Mouse (Mus musculus): ENCODE measurements around the gene 2700081O15Rik. TPM values are rescaled to one million over a fixed set of nuclear protein-coding genes. Genes with fewer than 3 reads are reported as not detected.
A peak's percentile ranks its signal among the peaks of the same experiment; 100 is the strongest.
"Not testable (repeated sequence)": the region's sequence is repeated elsewhere in the genome, so short reads cannot be mapped to it uniquely, and the experiment has no call there.

The 2700081O15Rik gene
- polyA plus RNA-seq (2012; rRNA removed), result 162 and 167 TPM in 2 replicates

- TF ChIP-seq CTCF (IDR thresholded peaks at IDR 0.05; ENCODE audit: borderline replicate concordance, extremely low read depth, insufficient read depth, insufficient read length), result no peak
- TF ChIP-seq POLR2A (IDR thresholded peaks at IDR 0.05; ENCODE audit: borderline replicate concordance, extremely low read depth, insufficient read depth, insufficient read length, poor library complexity, severe bottlenecking), result peak; percentile 65
- peak; percentile 92 for DNase-seq (ENCODE audit: low read depth)
Measured at GRCm38 (mm10) chr19:7416834-7417735, at the start of gene 2700081O15Rik. Gene 2700081O15Rik, plus strand, starts transcription at chr19:7417625.

- not testable (repeated sequence) for DNase-seq (ENCODE audit: low read depth)
Measured at GRCm38 (mm10) chr19:7369469-7369868, 48.0 kb upstream of the 2700081O15Rik start.

- no peak for TF ChIP-seq CTCF (IDR thresholded peaks at IDR 0.05; ENCODE audit: borderline replicate concordance, extremely low read depth, insufficient read depth, insufficient read length)
- no peak for TF ChIP-seq POLR2A (IDR thresholded peaks at IDR 0.05; ENCODE audit: borderline replicate concordance, extremely low read depth, insufficient read depth, insufficient read length, poor library complexity, severe bottlenecking)
- DNase-seq (ENCODE audit: low read depth), result no peak
Measured at GRCm38 (mm10) chr19:7374491-7374890, 42.9 kb upstream of the 2700081O15Rik start.

- TF ChIP-seq POLR2A (IDR thresholded peaks at IDR 0.05; ENCODE audit: borderline replicate concordance, extremely low read depth, insufficient read depth, insufficient read length, poor library complexity, severe bottlenecking) (no peak), CTCF (IDR thresholded peaks at IDR 0.05; ENCODE audit: borderline replicate concordance, extremely low read depth, insufficient read depth, insufficient read length) (no peak)
- DNase-seq (ENCODE audit: low read depth), result no peak
Measured at GRCm38 (mm10) chr19:7377639-7378038, 39.8 kb upstream of the 2700081O15Rik start.

GRCm38 (mm10) chr19:7381906-7382247 lies 35.5 kb upstream of the 2700081O15Rik start:
- no peak for DNase-seq (ENCODE audit: low read depth)
- no peak for TF ChIP-seq CTCF (IDR thresholded peaks at IDR 0.05; ENCODE audit: borderline replicate concordance, extremely low read depth, insufficient read depth, insufficient read length)
- TF ChIP-seq POLR2A (IDR thresholded peaks at IDR 0.05; ENCODE audit: borderline replicate concordance, extremely low read depth, insufficient read depth, insufficient read length, poor library complexity, severe bottlenecking), result no peak

- DNase-seq (ENCODE audit: low read depth), result peak; percentile 77
- TF ChIP-seq POLR2A (IDR thresholded peaks at IDR 0.05; ENCODE audit: borderline replicate concordance, extremely low read depth, insufficient read depth, insufficient read length, poor library complexity, severe bottlenecking) (no peak), CTCF (IDR thresholded peaks at IDR 0.05; ENCODE audit: borderline replicate concordance, extremely low read depth, insufficient read depth, insufficient read length) (no peak)
Measured at GRCm38 (mm10) chr19:7382248-7382902, 35.0 kb upstream of the 2700081O15Rik start.

- TF ChIP-seq POLR2A (IDR thresholded peaks at IDR 0.05; ENCODE audit: borderline replicate concordance, extremely low read depth, insufficient read depth, insufficient read length, poor library complexity, severe bottlenecking) (peak; percentile 76), CTCF (IDR thresholded peaks at IDR 0.05; ENCODE audit: borderline replicate concordance, extremely low read depth, insufficient read depth, insufficient read length) (no peak)
- peak; percentile 98 for DNase-seq (ENCODE audit: low read depth)
Measured at GRCm38 (mm10) chr19:7382903-7383865, 34.2 kb upstream of the 2700081O15Rik start, which contains the start of gene Spindoc. Gene Spindoc, minus strand, starts transcription at chr19:7382994.

- no peak for TF ChIP-seq POLR2A (IDR thresholded peaks at IDR 0.05; ENCODE audit: borderline replicate concordance, extremely low read depth, insufficient read depth, insufficient read length, poor library complexity, severe bottlenecking)
- TF ChIP-seq CTCF (IDR thresholded peaks at IDR 0.05; ENCODE audit: borderline replicate concordance, extremely low read depth, insufficient read depth, insufficient read length), result no peak
- DNase-seq (ENCODE audit: low read depth), result peak; percentile 47
Measured at GRCm38 (mm10) chr19:7386042-7386441, 31.4 kb upstream of the 2700081O15Rik start.

- TF ChIP-seq POLR2A (IDR thresholded peaks at IDR 0.05; ENCODE audit: borderline replicate concordance, extremely low read depth, insufficient read depth, insufficient read length, poor library complexity, severe bottlenecking), result no peak
- TF ChIP-seq CTCF (IDR thresholded peaks at IDR 0.05; ENCODE audit: borderline replicate concordance, extremely low read depth, insufficient read depth, insufficient read length), result no peak
- no peak for DNase-seq (ENCODE audit: low read depth)
Measured at GRCm38 (mm10) chr19:7388488-7388887, 28.9 kb upstream of the 2700081O15Rik start.

GRCm38 (mm10) chr19:7396867-7397826 lies 20.3 kb upstream of the 2700081O15Rik start:
- peak; percentile 26 for DNase-seq (ENCODE audit: low read depth)

- DNase-seq (ENCODE audit: low read depth), result not testable (repeated sequence)
Measured at GRCm38 (mm10) chr19:7398898-7399297, 18.5 kb upstream of the 2700081O15Rik start.
